Mouse (Mus musculus) MEL (cell line): ENCODE measurements around the gene Fbxo41.

Experiments
- CHD2 ChIP-seq: IDR thresholded peaks from 2 replicates; pipeline ENCODE4 v1.6.1; 2011; ENCODE audit warnings: low read length, improper control_type of control experiment
- CTCF ChIP-seq, 3 experiments: IDR thresholded peaks in 2 of 3; conservative IDR thresholded peaks in 1 of 3; 2 replicates each; pipeline ENCODE4 v1.5.1; 2011 to 2012; ENCODE audit warnings: low read length in 3 of 3, low read depth in 2 of 3, mild to moderate bottlenecking in 2 of 3, improper control_type of control experiment in 1 of 3, inconsistent platforms in 1 of 3, mixed read lengths in 1 of 3, moderate library complexity in 1 of 3; ENCODE audit not compliant: control insufficient read depth in 1 of 3, insufficient read depth in 1 of 3, poor library complexity in 1 of 3, severe bottlenecking in 1 of 3
- EP300 ChIP-seq, 2 experiments: IDR thresholded peaks; 2 replicates each; pipeline ENCODE4 v1.6.1; 2011; ENCODE audit warnings: improper control_type of control experiment in 2 of 2, low read length in 2 of 2, low read depth in 1 of 2, mild to moderate bottlenecking in 1 of 2
- MEF2A ChIP-seq: IDR thresholded peaks from 2 replicates; pipeline ENCODE4 v1.6.1; 2014; ENCODE audit warnings: low read depth, mild to moderate bottlenecking, inconsistent platforms, low read length, improper control_type of control experiment; ENCODE audit not compliant: poor library complexity, insufficient replicate concordance, severe bottlenecking; ENCODE audit errors: extremely low read depth

- no peak for TF ChIP-seq EP300 (IDR thresholded peaks at IDR 0.05; ENCODE audit: low read depth in 1 of 2, low read length in 2 of 2)
- TF ChIP-seq CTCF (IDR thresholded peaks at IDR 0.05 in 2 of 3, conservative IDR thresholded peaks at IDR 0.05 in 1 of 3; ENCODE audit: control insufficient read depth in 1 of 3, insufficient read depth in 1 of 3, low read depth in 2 of 3, low read length in 3 of 3, poor library complexity in 1 of 3, severe bottlenecking in 1 of 3): no peak
- TF ChIP-seq CHD2: no peak
- TF ChIP-seq MEF2A: no peak
Observed at GRCm38 (mm10) chr6:85498147-85498546, 4.6 kb downstream of the Fbxo41 start.
